Mouse (Mus musculus): ENCODE results near the gene Nlk. TPM values are rescaled to one million over a fixed set of nuclear protein-coding genes. Genes with fewer than 3 reads are reported as not detected.

Nlk gene
- 29.4 and 31.2 TPM in 2 replicates for polyA plus RNA-seq (2014; fragmentation: Nextera tagmentation; extraction: Ambion mirVana)

GRCm38 (mm10) chr11:78696777-78697752 lies at the start of gene Nlk:
Nlk (minus strand) TSS chr11:78697373.
- WGBS = under 1% methylated on average over 52 of the region's 65 CpGs

GRCm38 (mm10) chr11:78746264-78746663 lies 49.1 kb upstream of the Nlk start:
- H3K36me3 ChIP-seq (ENCODE audit: control insufficient read depth, insufficient read depth, low read length) = no peaks in the 10 kb centered on the region
- H3K4me2 ChIP-seq (ENCODE audit: low read depth, low read length) = no peak overlapping the region
- no peaks in the 10 kb centered on the region for H3K27me3 ChIP-seq (ENCODE audit: control insufficient read depth, insufficient read depth, low read length)
- 88% methylated on average over 7 of the region's 7 CpGs for WGBS
- no peak overlapping the region for H3K4me3 ChIP-seq (ENCODE audit: low read depth, low read length)
- peaks cover 6% of the 10 kb centered on the region; the same call in 1 of the 2 replicates for H3K4me1 ChIP-seq (ENCODE audit: control insufficient read depth, insufficient read depth, low read length)
- no peak for ATAC-seq (ENCODE audit: low read depth)
- H3K9me3 ChIP-seq (ENCODE audit: control insufficient read depth, low read length) = no peaks in the 10 kb centered on the region
- no peak overlapping the region for H3K9ac ChIP-seq (replicated peaks; ENCODE audit: low read depth, low read length)
- H3K27ac ChIP-seq (ENCODE audit: low read depth, low read length) = no peak overlapping the region

More at GRCm38 (mm10) chr11:78696777-78697752, at the start of gene Nlk:
- Histone ChIP-seq H3K9ac (replicated peaks; ENCODE audit: low read depth, low read length) (peak within 1 kb of the TSS; percentile 85), H3K27me3 (ENCODE audit: control insufficient read depth, insufficient read depth, low read length) (no peaks in the 10 kb centered on the region), H3K4me2 (ENCODE audit: low read depth, low read length) (peak within 1 kb of the TSS; percentile 79), H3K36me3 (ENCODE audit: control insufficient read depth, insufficient read depth, low read length) (no peaks in the 10 kb centered on the region), H3K9me3 (ENCODE audit: control insufficient read depth, low read length) (no peaks in the 10 kb centered on the region), H3K27ac (ENCODE audit: low read depth, low read length) (peak within 1 kb of the TSS; percentile 92), H3K4me1 (ENCODE audit: control insufficient read depth, insufficient read depth, low read length) (peaks cover 35% of the 10 kb centered on the region), H3K4me3 (ENCODE audit: low read depth, low read length) (peak within 1 kb of the TSS; percentile 75)
- ATAC-seq (ENCODE audit: low read depth) = peak; percentile 99

GRCm38 (mm10) chr11:78745475-78745874 lies 48.3 kb upstream of the Nlk start:
- WGBS = 66% methylated on average over 4 of the region's 4 CpGs
- ATAC-seq (ENCODE audit: low read depth) = no peak
- Histone ChIP-seq H3K4me1 (ENCODE audit: control insufficient read depth, insufficient read depth, low read length) (peaks cover under 1% of the 10 kb centered on the region; the same call in 1 of the 2 replicates), H3K4me3 (ENCODE audit: low read depth, low read length) (no peak overlapping the region), H3K36me3 (ENCODE audit: control insufficient read depth, insufficient read depth, low read length) (no peaks in the 10 kb centered on the region), H3K27ac (ENCODE audit: low read depth, low read length) (no peak overlapping the region), H3K9me3 (ENCODE audit: control insufficient read depth, low read length) (no peaks in the 10 kb centered on the region), H3K27me3 (ENCODE audit: control insufficient read depth, insufficient read depth, low read length) (no peaks in the 10 kb centered on the region), H3K9ac (replicated peaks; ENCODE audit: low read depth, low read length) (no peak overlapping the region), H3K4me2 (ENCODE audit: low read depth, low read length) (no peak overlapping the region)

- Histone ChIP-seq H3K9me3 (ENCODE audit: control insufficient read depth, low read length) (no peaks in the 10 kb centered on the region), H3K9ac (replicated peaks; ENCODE audit: low read depth, low read length) (no peak overlapping the region), H3K27me3 (ENCODE audit: control insufficient read depth, insufficient read depth, low read length) (no peaks in the 10 kb centered on the region), H3K27ac (ENCODE audit: low read depth, low read length) (no peak overlapping the region), H3K4me1 (ENCODE audit: control insufficient read depth, insufficient read depth, low read length) (no peaks in the 10 kb centered on the region), H3K4me3 (ENCODE audit: low read depth, low read length) (no peak overlapping the region), H3K4me2 (ENCODE audit: low read depth, low read length) (no peak overlapping the region), H3K36me3 (ENCODE audit: control insufficient read depth, insufficient read depth, low read length) (no peaks in the 10 kb centered on the region)
- ATAC-seq (ENCODE audit: low read depth) = no peak
- WGBS = 79% methylated on average over 3 of the region's 3 CpGs
Measured at GRCm38 (mm10) chr11:78742461-78742860, 45.3 kb upstream of the Nlk start.

- ATAC-seq (ENCODE audit: low read depth) = no peak
- no peaks in the 10 kb centered on the region for H3K4me1 ChIP-seq (ENCODE audit: control insufficient read depth, insufficient read depth, low read length)
- no peak overlapping the region for H3K9ac ChIP-seq (replicated peaks; ENCODE audit: low read depth, low read length)
- no peaks in the 10 kb centered on the region for H3K27me3 ChIP-seq (ENCODE audit: control insufficient read depth, insufficient read depth, low read length)
- H3K4me3 ChIP-seq (ENCODE audit: low read depth, low read length) = no peak overlapping the region
- no peak overlapping the region for H3K4me2 ChIP-seq (ENCODE audit: low read depth, low read length)
- no peaks in the 10 kb centered on the region for H3K9me3 ChIP-seq (ENCODE audit: control insufficient read depth, low read length)
- no peaks in the 10 kb centered on the region for H3K36me3 ChIP-seq (ENCODE audit: control insufficient read depth, insufficient read depth, low read length)
- no peak overlapping the region for H3K27ac ChIP-seq (ENCODE audit: low read depth, low read length)
- WGBS = 61% methylated on average over 7 of the region's 7 CpGs
Measured at GRCm38 (mm10) chr11:78741958-78742357, 44.8 kb upstream of the Nlk start.

GRCm38 (mm10) chr11:78739361-78739760 lies 42.2 kb upstream of the Nlk start:
- Histone ChIP-seq H3K9me3 (ENCODE audit: control insufficient read depth, low read length) (no peaks in the 10 kb centered on the region), H3K27me3 (ENCODE audit: control insufficient read depth, insufficient read depth, low read length) (no peaks in the 10 kb centered on the region), H3K36me3 (ENCODE audit: control insufficient read depth, insufficient read depth, low read length) (no peaks in the 10 kb centered on the region), H3K27ac (ENCODE audit: low read depth, low read length) (no peak overlapping the region), H3K4me1 (ENCODE audit: control insufficient read depth, insufficient read depth, low read length) (no peaks in the 10 kb centered on the region), H3K4me2 (ENCODE audit: low read depth, low read length) (no peak overlapping the region), H3K4me3 (ENCODE audit: low read depth, low read length) (no peak overlapping the region), H3K9ac (replicated peaks; ENCODE audit: low read depth, low read length) (no peak overlapping the region)
- no peak for ATAC-seq (ENCODE audit: low read depth)

- WGBS = 54% methylated on average over 3 of the region's 3 CpGs
- no peak for ATAC-seq (ENCODE audit: low read depth)
- no peak overlapping the region for H3K9ac ChIP-seq (replicated peaks; ENCODE audit: low read depth, low read length)
- H3K4me3 ChIP-seq (ENCODE audit: low read depth, low read length) = no peak overlapping the region
- H3K36me3 ChIP-seq (ENCODE audit: control insufficient read depth, insufficient read depth, low read length) = no peaks in the 10 kb centered on the region
- no peak overlapping the region for H3K27ac ChIP-seq (ENCODE audit: low read depth, low read length)
- no peaks in the 10 kb centered on the region for H3K9me3 ChIP-seq (ENCODE audit: control insufficient read depth, low read length)
- H3K4me1 ChIP-seq (ENCODE audit: control insufficient read depth, insufficient read depth, low read length) = no peaks in the 10 kb centered on the region
- H3K4me2 ChIP-seq (ENCODE audit: low read depth, low read length) = no peak overlapping the region
- no peaks in the 10 kb centered on the region for H3K27me3 ChIP-seq (ENCODE audit: control insufficient read depth, insufficient read depth, low read length)
Measured at GRCm38 (mm10) chr11:78736877-78737408, 39.8 kb upstream of the Nlk start.

- no peak for ATAC-seq (ENCODE audit: low read depth)
- Histone ChIP-seq H3K4me3 (ENCODE audit: low read depth, low read length) (no peak overlapping the region), H3K27ac (ENCODE audit: low read depth, low read length) (no peak overlapping the region), H3K4me1 (ENCODE audit: control insufficient read depth, insufficient read depth, low read length) (no peaks in the 10 kb centered on the region), H3K9me3 (ENCODE audit: control insufficient read depth, low read length) (no peaks in the 10 kb centered on the region), H3K27me3 (ENCODE audit: control insufficient read depth, insufficient read depth, low read length) (no peaks in the 10 kb centered on the region), H3K4me2 (ENCODE audit: low read depth, low read length) (no peak overlapping the region), H3K9ac (replicated peaks; ENCODE audit: low read depth, low read length) (no peak overlapping the region), H3K36me3 (ENCODE audit: control insufficient read depth, insufficient read depth, low read length) (no peaks in the 10 kb centered on the region)
- WGBS = 87% methylated on average over 1 of the region's 1 CpGs
Measured at GRCm38 (mm10) chr11:78735168-78735567, 38.0 kb upstream of the Nlk start.

- H3K4me2 ChIP-seq (ENCODE audit: low read depth, low read length) = no peak overlapping the region
- H3K27ac ChIP-seq (ENCODE audit: low read depth, low read length) = no peak overlapping the region
- H3K4me1 ChIP-seq (ENCODE audit: control insufficient read depth, insufficient read depth, low read length) = no peaks in the 10 kb centered on the region
- no peaks in the 10 kb centered on the region for H3K36me3 ChIP-seq (ENCODE audit: control insufficient read depth, insufficient read depth, low read length)
- H3K9me3 ChIP-seq (ENCODE audit: control insufficient read depth, low read length) = no peaks in the 10 kb centered on the region
- H3K27me3 ChIP-seq (ENCODE audit: control insufficient read depth, insufficient read depth, low read length) = no peaks in the 10 kb centered on the region
- WGBS = 85% methylated on average over 6 of the region's 6 CpGs
- no peak overlapping the region for H3K4me3 ChIP-seq (ENCODE audit: low read depth, low read length)
- no peak overlapping the region for H3K9ac ChIP-seq (replicated peaks; ENCODE audit: low read depth, low read length)
- ATAC-seq (ENCODE audit: low read depth) = no peak
Measured at GRCm38 (mm10) chr11:78732619-78733018, 35.4 kb upstream of the Nlk start.

All from neural tube, embryonic 14.5 days (tissue).